Mouse (Mus musculus): Measurements from ENCODE around the gene Rpgrip1l. TPM values are rescaled to one million over a fixed set of nuclear protein-coding genes. Genes with fewer than 3 reads are reported as not detected.

Rpgrip1l gene
- polyA plus RNA-seq, 1 experiment from 2014 or later: 8.7 TPM

DNA sequence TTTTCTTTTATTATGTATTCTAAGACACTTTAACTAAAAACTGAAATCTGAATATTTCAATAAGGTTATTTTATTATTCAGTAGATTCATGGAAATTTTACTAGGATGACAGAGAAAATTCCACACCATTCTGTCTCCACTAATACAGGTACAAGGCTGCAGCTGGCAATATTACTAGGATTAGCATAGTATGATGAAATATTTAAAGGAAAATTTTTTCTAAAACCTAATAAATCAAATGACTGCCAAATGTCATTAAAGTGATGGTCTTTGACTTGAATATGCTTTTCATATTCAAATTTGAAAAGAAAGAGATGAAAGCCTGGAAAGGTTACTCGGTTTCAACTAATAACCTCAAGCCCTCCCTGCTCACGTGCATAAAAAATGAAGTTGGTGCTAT lies 79.0 kb downstream of the Rpgrip1l start:
- Histone ChIP-seq H3K9ac (ENCODE audit: low read depth, low read length) (no peak overlapping the region), H3K27ac (no peak overlapping the region), H3K9me3 (replicated peaks; ENCODE audit: low read length) (no peaks in the 10 kb centered on the region), H3K4me3 (replicated peaks; ENCODE audit: low read depth, low read length) (no peak overlapping the region), H3K4me2 (ENCODE audit: low read length) (no peak overlapping the region), H3K36me3 (ENCODE audit: insufficient read depth, low read length) (no peaks in the 10 kb centered on the region), H3K4me1 (replicated peaks; ENCODE audit: insufficient read depth, low read length) (no peaks in the 10 kb centered on the region), H3K27me3 (ENCODE audit: insufficient read depth, low read length) (no peaks in the 10 kb centered on the region)
- no peak for TF ChIP-seq CTCF (IDR thresholded peaks at IDR 0.05; ENCODE audit: low read depth)
- DNase-seq (ENCODE audit: low spot score): no peak
- WGBS: 88% methylated on average over 2 of the region's 2 CpGs
- no peak for ATAC-seq (replicated peaks; ENCODE audit: low FRiP score, low read depth)

GRCm38 (mm10) chr8:91227421-91227841 lies 85.6 kb downstream of the Rpgrip1l start:
- no peak for ATAC-seq (replicated peaks; ENCODE audit: low FRiP score, low read depth)
- DNase-seq (ENCODE audit: low spot score): no peak
- H3K4me2 ChIP-seq (ENCODE audit: low read length): no peak overlapping the region
- H3K4me1 ChIP-seq (replicated peaks; ENCODE audit: insufficient read depth, low read length): no peaks in the 10 kb centered on the region
- H3K27ac ChIP-seq: no peak overlapping the region
- 85% methylated on average over 7 of the region's 7 CpGs for WGBS
- H3K4me3 ChIP-seq (replicated peaks; ENCODE audit: low read depth, low read length): no peak overlapping the region
- H3K9ac ChIP-seq (ENCODE audit: low read depth, low read length): no peak overlapping the region
- no peaks in the 10 kb centered on the region for H3K27me3 ChIP-seq (ENCODE audit: insufficient read depth, low read length)
- TF ChIP-seq CTCF (IDR thresholded peaks at IDR 0.05; ENCODE audit: low read depth): no peak
- H3K9me3 ChIP-seq (replicated peaks; ENCODE audit: low read length): no peaks in the 10 kb centered on the region
- 0 out of 2 replicates have a peak, but pooled peaks cover 2% of the 10 kb centered on the region for H3K36me3 ChIP-seq (ENCODE audit: insufficient read depth, low read length)

- Histone ChIP-seq H3K4me3 (replicated peaks; ENCODE audit: low read depth, low read length) (no peak overlapping the region), H3K4me2 (ENCODE audit: low read length) (no peak overlapping the region), H3K27ac (no peak overlapping the region), H3K27me3 (ENCODE audit: insufficient read depth, low read length) (no peaks in the 10 kb centered on the region), H3K36me3 (ENCODE audit: insufficient read depth, low read length) (0 out of 2 replicates have a peak, but pooled peaks cover 2% of the 10 kb centered on the region), H3K4me1 (replicated peaks; ENCODE audit: insufficient read depth, low read length) (no peaks in the 10 kb centered on the region), H3K9me3 (replicated peaks; ENCODE audit: low read length) (no peaks in the 10 kb centered on the region), H3K9ac (ENCODE audit: low read depth, low read length) (no peak overlapping the region)
- TF ChIP-seq CTCF (IDR thresholded peaks at IDR 0.05; ENCODE audit: low read depth): no peak
- DNase-seq (ENCODE audit: low spot score) (no peak), ATAC-seq (replicated peaks; ENCODE audit: low FRiP score, low read depth) (no peak)
- 89% methylated on average over 7 of the region's 7 CpGs for WGBS
Observed at GRCm38 (mm10) chr8:91224227-91224626, 88.8 kb downstream of the Rpgrip1l start.

DNA sequence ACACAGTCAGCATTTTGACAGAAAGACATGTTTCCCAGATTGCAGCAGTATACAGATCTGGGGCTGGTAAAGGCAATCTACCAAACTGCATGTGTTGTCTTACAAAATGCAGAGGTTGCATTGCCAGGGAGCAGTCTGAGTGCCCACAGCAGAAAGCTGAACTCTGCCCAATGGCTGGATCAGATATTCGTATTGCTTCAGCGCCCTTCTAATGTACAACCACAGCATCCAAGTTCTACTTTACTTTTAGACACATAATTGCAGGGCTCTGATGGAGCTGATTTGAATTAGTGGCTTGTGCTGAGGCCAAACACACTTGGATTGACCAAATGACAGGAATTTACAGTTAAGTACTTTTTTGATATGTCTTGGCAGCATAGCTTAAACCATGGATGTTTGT lies 91.2 kb downstream of the Rpgrip1l start:
- 78% methylated on average over 2 of the region's 2 CpGs for WGBS
- Histone ChIP-seq H3K4me3 (replicated peaks; ENCODE audit: low read depth, low read length) (no peak overlapping the region), H3K4me1 (replicated peaks; ENCODE audit: insufficient read depth, low read length) (no peaks in the 10 kb centered on the region), H3K9ac (ENCODE audit: low read depth, low read length) (no peak overlapping the region), H3K36me3 (ENCODE audit: insufficient read depth, low read length) (0 out of 2 replicates have a peak, but pooled peaks cover 2% of the 10 kb centered on the region), H3K4me2 (ENCODE audit: low read length) (no peak overlapping the region), H3K9me3 (replicated peaks; ENCODE audit: low read length) (no peaks in the 10 kb centered on the region), H3K27me3 (ENCODE audit: insufficient read depth, low read length) (no peaks in the 10 kb centered on the region), H3K27ac (no peak overlapping the region)
- ATAC-seq (replicated peaks; ENCODE audit: low FRiP score, low read depth) (no peak), DNase-seq (ENCODE audit: low spot score) (no peak)
- TF ChIP-seq CTCF (IDR thresholded peaks at IDR 0.05; ENCODE audit: low read depth): no peak

DNA sequence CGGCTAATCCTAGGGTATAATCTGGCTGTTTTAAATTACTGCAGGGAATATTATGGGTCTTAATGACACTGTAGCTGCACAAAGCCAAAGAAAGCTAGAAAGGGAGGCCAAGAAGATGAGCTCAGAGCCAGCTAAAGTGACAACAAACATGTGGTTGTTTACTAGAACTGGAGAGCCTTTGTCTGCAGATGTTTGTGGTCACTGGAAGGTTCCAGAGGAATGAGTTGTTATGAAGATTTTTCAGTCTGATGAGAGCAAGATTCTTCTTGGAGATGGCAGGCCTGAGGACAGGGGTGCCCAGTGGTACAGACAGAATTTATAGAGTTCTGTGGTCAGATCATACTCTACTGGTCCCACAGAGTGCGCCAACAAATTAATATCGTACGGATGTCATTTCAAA lies 94.8 kb downstream of the Rpgrip1l start:
- WGBS: 92% methylated on average over 4 of the region's 4 CpGs
- no peak for DNase-seq (ENCODE audit: low spot score)
- Histone ChIP-seq H3K4me1 (replicated peaks; ENCODE audit: insufficient read depth, low read length) (no peaks in the 10 kb centered on the region), H3K27ac (no peak overlapping the region), H3K4me3 (replicated peaks; ENCODE audit: low read depth, low read length) (no peak overlapping the region), H3K4me2 (ENCODE audit: low read length) (no peak overlapping the region), H3K9me3 (replicated peaks; ENCODE audit: low read length) (no peaks in the 10 kb centered on the region), H3K36me3 (ENCODE audit: insufficient read depth, low read length) (no peaks in the 10 kb centered on the region), H3K9ac (ENCODE audit: low read depth, low read length) (no peak overlapping the region), H3K27me3 (ENCODE audit: insufficient read depth, low read length) (no peaks in the 10 kb centered on the region)
- ATAC-seq (replicated peaks; ENCODE audit: low FRiP score, low read depth): no peak
- TF ChIP-seq CTCF (IDR thresholded peaks at IDR 0.05; ENCODE audit: low read depth): no peak

DNA sequence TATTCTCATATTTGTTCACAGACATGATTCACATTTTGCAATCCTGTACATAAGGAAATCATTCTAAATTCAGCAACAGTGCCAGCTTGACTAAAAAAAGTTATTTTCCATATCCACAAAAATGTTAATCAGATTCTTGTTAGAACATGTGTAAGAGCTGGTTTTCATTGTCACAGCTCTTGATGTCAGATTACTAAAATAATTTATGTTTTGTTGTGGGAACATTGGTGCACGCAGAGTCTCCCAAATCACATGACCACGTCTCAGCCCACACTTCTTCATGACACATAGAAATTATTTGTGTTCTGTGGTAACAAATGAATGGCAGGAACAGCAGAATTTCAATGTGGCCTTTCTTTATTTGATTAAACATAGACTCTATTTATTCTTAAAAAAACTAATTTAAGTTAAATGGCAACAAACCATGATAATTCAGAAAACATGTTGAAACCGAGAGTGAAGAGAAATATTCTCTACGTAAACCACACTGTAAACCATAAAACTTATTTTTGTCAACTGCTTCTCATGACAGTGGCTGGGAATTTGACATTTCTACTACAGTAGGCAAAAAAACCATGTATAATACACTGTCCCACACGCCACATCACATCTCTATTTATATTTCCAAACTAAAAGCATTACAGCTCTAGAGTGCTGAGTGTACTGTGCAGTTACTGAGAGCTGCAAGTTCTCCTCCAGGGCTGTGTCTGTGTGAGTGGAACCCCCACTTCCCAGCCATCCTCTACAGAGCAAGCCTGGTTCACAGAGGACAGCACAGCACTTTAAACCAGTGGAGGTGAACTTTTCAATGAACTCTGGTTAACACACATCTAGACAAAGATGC lies 95.8 kb downstream of the Rpgrip1l start:
- no peak overlapping the region for H3K4me3 ChIP-seq (replicated peaks; ENCODE audit: low read depth, low read length)
- ATAC-seq (replicated peaks; ENCODE audit: low FRiP score, low read depth) (no peak), DNase-seq (ENCODE audit: low spot score) (no peak)
- no peak overlapping the region for H3K9ac ChIP-seq (ENCODE audit: low read depth, low read length)
- H3K27ac ChIP-seq: no peak overlapping the region
- WGBS: 82% methylated on average over 5 of the region's 5 CpGs
- H3K4me1 ChIP-seq (replicated peaks; ENCODE audit: insufficient read depth, low read length): no peaks in the 10 kb centered on the region
- no peak overlapping the region for H3K4me2 ChIP-seq (ENCODE audit: low read length)
- H3K9me3 ChIP-seq (replicated peaks; ENCODE audit: low read length): no peaks in the 10 kb centered on the region
- TF ChIP-seq CTCF (IDR thresholded peaks at IDR 0.05; ENCODE audit: low read depth): no peak
- H3K36me3 ChIP-seq (ENCODE audit: insufficient read depth, low read length): no peaks in the 10 kb centered on the region
- H3K27me3 ChIP-seq (ENCODE audit: insufficient read depth, low read length): no peaks in the 10 kb centered on the region
